Mouse (Mus musculus): ENCODE measurements around the gene Erc2. TPM values are rescaled to one million over a fixed set of nuclear protein-coding genes. Genes with fewer than 3 reads are reported as not detected.

Gene Erc2
- total and polyA plus RNA-seq, 3 experiments = not detected

- DNase-seq (ENCODE audit: extremely low read depth) = no peak
- Histone ChIP-seq H3K9ac (ENCODE audit: insufficient read depth, low read depth) (no peak overlapping the region), H3K4me2 (ENCODE audit: insufficient read depth, low read depth, poor library complexity, severe bottlenecking) (no peak overlapping the region), H3K36me3 (replicated peaks in 1 of 2; ENCODE audit: control insufficient read depth in 1 of 2, insufficient read depth in 1 of 2, low read length in 1 of 2) (no peaks in the 10 kb centered on the region), H3K27me3 (replicated peaks) (no peaks in the 10 kb centered on the region), H3K9me3 (replicated peaks; ENCODE audit: low read length) (no peaks in the 10 kb centered on the region), H3K4me1 (ENCODE audit: control insufficient read depth in 1 of 2, insufficient read depth in 2 of 2) (peaks cover 0 to 6% of the 10 kb centered on the region in 2 experiments; a peak in 1 of 4 replicates), H3K79me2 (replicated peaks; ENCODE audit: control insufficient read depth, extremely low read depth, insufficient read depth, poor library complexity, severe bottlenecking) (no peaks in the 10 kb centered on the region), H3K27ac (ENCODE audit: insufficient read depth, low read depth) (no peak overlapping the region), H3K4me3 (replicated peaks in 1 of 3; ENCODE audit: low read depth in 2 of 3, low read length in 2 of 3, poor library complexity in 1 of 3) (no peak overlapping the region)
- in situ Hi-C loops (cut with MboI; ENCODE audit: low pct_ligation_motif_present, low pct_unique_long_range_greater_than_20kb, low sequenced_read_pairs) = loop anchor here (25.0 kb wide), 1 partner anchor 144 kb away; no protein-coding TSS in a partner anchor
- dilution Hi-C loops (cut with MboI; ENCODE audit: extremely low pct_ligation_motif_present, extremely low pct_unique_long_range_greater_than_20kb, low sequenced_read_pairs) = no loop called here
- TF ChIP-seq UBTF (IDR thresholded peaks at IDR 0.05; ENCODE audit: low read depth, low read length) (no peak), SMC3 (IDR thresholded peaks at IDR 0.05; ENCODE audit: low read depth, low read length) (no peak), CHD2 (IDR thresholded peaks at IDR 0.05; ENCODE audit: low read length) (no peak), IRF4 (IDR thresholded peaks at IDR 0.05; ENCODE audit: low read depth, low read length) (no peak), USF1 (IDR thresholded peaks at IDR 0.05; ENCODE audit: low read depth, low read length) (no peak), MYC (IDR thresholded peaks at IDR 0.05; ENCODE audit: low read depth, low read length) (no peak), CHD1 (IDR thresholded peaks at IDR 0.05; ENCODE audit: low read depth, low read length) (no peak), PAX5 (IDR thresholded peaks at IDR 0.05; ENCODE audit: low read length) (no peak), NELFE (IDR thresholded peaks at IDR 0.05; ENCODE audit: low read depth, low read length) (no peak), RAD21 (IDR thresholded peaks at IDR 0.05; ENCODE audit: low read depth, low read length) (no peak), HCFC1 (IDR thresholded peaks at IDR 0.05; ENCODE audit: low read depth, low read length) (no peak), SIN3A (IDR thresholded peaks at IDR 0.05; ENCODE audit: low read length) (no peak), ZNF384 (IDR thresholded peaks at IDR 0.05; ENCODE audit: low read depth, low read length) (no peak), MXI1 (IDR thresholded peaks at IDR 0.05; ENCODE audit: low read depth, low read length) (no peak), ELF1 (IDR thresholded peaks at IDR 0.05; ENCODE audit: low read depth, low read length) (no peak), TCF12 (IDR thresholded peaks at IDR 0.05; ENCODE audit: low read depth, low read length) (no peak), POLR2AphosphoS2 (IDR thresholded peaks at IDR 0.05; ENCODE audit: low read depth, low read length) (no peak), ETS1 (conservative IDR thresholded peaks at IDR 0.05; ENCODE audit: low read depth, low read length) (no peak), MAZ (IDR thresholded peaks at IDR 0.05; ENCODE audit: low read depth, low read length) (no peak)
These were observed 108.9 kb downstream of the Erc2 start for GRCm38 (mm10) chr14:27731086-27731485.

- H3K4me2 ChIP-seq (ENCODE audit: insufficient read depth, low read depth, poor library complexity, severe bottlenecking) = no peak overlapping the region
- no peaks in the 10 kb centered on the region for H3K27me3 ChIP-seq (replicated peaks)
- H3K79me2 ChIP-seq (replicated peaks; ENCODE audit: control insufficient read depth, extremely low read depth, insufficient read depth, poor library complexity, severe bottlenecking) = no peaks in the 10 kb centered on the region
- no peaks in the 10 kb centered on the region for H3K36me3 ChIP-seq (replicated peaks in 1 of 2; ENCODE audit: control insufficient read depth in 1 of 2, insufficient read depth in 1 of 2, low read length in 1 of 2)
- TF ChIP-seq POLR2AphosphoS2 (IDR thresholded peaks at IDR 0.05; ENCODE audit: low read depth, low read length) (no peak), BHLHE40 (IDR thresholded peaks at IDR 0.05; ENCODE audit: low read depth, low read length) (no peak), USF2 (conservative IDR thresholded peaks at IDR 0.05; ENCODE audit: low read depth, low read length) (no peak)
- dilution Hi-C loops (cut with MboI; ENCODE audit: extremely low pct_ligation_motif_present, extremely low pct_unique_long_range_greater_than_20kb, low sequenced_read_pairs) = no loop called here
- no peak overlapping the region for H3K27ac ChIP-seq (ENCODE audit: insufficient read depth, low read depth)
- H3K9me3 ChIP-seq (replicated peaks; ENCODE audit: low read length) = no peaks in the 10 kb centered on the region
- in situ Hi-C loops (cut with MboI; ENCODE audit: low pct_ligation_motif_present, low pct_unique_long_range_greater_than_20kb, low sequenced_read_pairs) = loop anchor here (25.0 kb wide), 1 partner anchor 152 kb away; no protein-coding TSS in a partner anchor
- no peak overlapping the region for H3K4me3 ChIP-seq (replicated peaks in 1 of 3; ENCODE audit: low read depth in 2 of 3, low read length in 2 of 3, poor library complexity in 1 of 3)
- H3K9ac ChIP-seq (ENCODE audit: insufficient read depth, low read depth) = no peak overlapping the region
- H3K4me1 ChIP-seq (ENCODE audit: control insufficient read depth in 1 of 2, insufficient read depth in 2 of 2) = no peaks in the 10 kb centered on the region
- no peak for DNase-seq (ENCODE audit: extremely low read depth)
These were observed 117.2 kb downstream of the Erc2 start for GRCm38 (mm10) chr14:27739436-27739835.

Data from CH12.LX (cell line).